Mouse (Mus musculus): Measurements from ENCODE around the gene Flt3. TPM values are rescaled to one million over a fixed set of nuclear protein-coding genes. Genes with fewer than 3 reads are reported as not detected.
A peak's percentile ranks its signal among the peaks of the same experiment; 100 is the strongest.

Gene Flt3
- total RNA-seq, 2 experiments from 2014 or later, result 14.2 to 18.3 TPM

DNA sequence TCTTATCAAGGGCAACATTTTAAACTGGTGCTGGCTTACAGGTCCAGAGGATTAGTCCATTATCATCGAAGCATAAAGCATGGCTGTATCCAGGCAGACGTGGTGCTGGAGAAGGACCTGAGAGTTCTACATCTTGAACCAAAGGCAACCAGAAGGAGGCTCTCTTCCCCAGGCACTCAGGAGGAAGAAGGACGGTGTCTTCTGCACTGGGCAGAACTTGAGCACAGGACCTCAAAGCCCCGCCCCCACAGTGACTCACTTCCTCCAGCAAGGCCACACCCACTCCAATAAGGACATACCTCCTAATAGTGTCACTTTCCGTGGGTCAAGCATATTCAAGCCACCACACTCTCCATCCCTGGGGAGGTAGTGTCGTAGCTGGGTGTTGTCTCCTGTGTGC, 10.3 kb upstream of the Flt3 start:
- 0 out of 2 replicates have a peak, but pooled peaks have one; percentile 26 for ATAC-seq (replicated peaks; ENCODE audit: poor library complexity)

- 0 out of 2 replicates have a peak, but pooled peaks have one; percentile 26 for ATAC-seq (replicated peaks; ENCODE audit: poor library complexity)
Observed at GRCm38 (mm10) chr5:147408731-147409130, 8.4 kb upstream of the Flt3 start.

- ATAC-seq (replicated peaks; ENCODE audit: poor library complexity), result no peak
Observed at GRCm38 (mm10) chr5:147406135-147406534, 5.8 kb upstream of the Flt3 start.

- peak; percentile 61 for ATAC-seq (replicated peaks; ENCODE audit: poor library complexity)
Observed at GRCm38 (mm10) chr5:147402505-147402904, 2.2 kb upstream of the Flt3 start.

DNA sequence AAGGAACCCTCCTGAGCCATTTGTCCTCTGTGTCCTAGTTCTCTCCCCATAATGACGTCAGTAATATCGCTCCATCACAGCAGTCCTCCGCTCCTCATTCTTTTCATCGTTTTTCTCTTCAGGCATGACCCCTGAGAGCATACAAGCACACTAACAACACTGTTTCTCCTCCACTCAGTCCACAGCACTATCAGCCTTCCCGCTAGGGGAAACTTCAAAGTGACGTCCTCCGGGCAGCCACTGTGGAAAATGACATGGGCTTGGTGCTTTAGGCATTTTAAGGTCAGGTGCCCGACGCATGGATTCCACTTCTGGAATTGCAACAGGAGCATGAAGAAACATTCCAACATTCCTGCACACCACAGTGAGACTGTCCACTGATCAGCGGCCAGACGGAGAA, 735 bp upstream of the Flt3 start:
- peak; percentile 21; the same call in 1 of the 2 replicates for ATAC-seq (replicated peaks; ENCODE audit: poor library complexity)

GRCm38 (mm10) chr5:147400505-147400979, 253 bp upstream of the Flt3 start:
- ATAC-seq (replicated peaks; ENCODE audit: poor library complexity), result no peak

DNA sequence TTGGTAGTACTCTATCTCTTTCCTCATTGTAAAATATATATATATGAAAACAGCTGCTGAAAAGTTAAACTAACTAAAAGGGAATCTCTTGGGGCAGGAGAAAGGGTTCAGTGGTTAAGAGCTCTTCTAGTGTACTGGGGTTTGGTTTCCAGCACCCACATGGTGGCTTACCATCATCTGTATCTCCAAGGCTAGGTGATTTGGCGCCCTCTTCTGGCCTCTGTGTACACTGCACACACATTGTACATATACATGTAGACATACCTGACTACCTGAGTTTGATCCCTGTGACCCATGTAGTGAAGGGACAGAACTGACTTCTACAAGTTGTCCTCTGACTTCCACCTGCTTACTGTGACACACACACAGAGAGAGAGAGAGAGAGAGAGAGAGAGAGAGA, 5.2 kb downstream of the Flt3 start:
- ATAC-seq (replicated peaks; ENCODE audit: poor library complexity), result no peak

DNA sequence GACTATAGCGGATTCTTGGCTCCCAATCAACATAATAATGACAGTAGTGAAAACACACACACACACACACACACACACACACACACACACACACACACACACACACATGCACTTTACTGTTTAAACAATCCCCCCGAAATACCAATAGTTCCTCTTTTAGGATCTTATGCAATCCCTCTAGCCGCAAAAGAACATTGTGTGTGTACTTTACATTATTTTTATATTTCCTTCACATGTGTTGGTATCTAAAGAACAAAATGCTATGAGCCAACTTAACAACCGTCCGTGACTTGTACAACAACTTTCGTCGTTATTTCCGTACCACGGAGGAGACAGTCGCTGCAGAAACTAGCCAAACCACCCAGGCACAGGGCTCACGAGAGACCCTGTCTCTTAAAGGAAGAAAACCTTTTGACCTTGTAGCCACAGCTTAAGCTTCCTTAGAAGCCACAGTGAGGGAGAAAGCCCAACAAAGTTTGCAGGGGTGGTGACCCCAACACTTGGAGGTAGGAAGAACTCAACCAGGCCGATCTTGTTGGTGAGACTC, 7.5 kb downstream of the Flt3 start:
- peak; percentile 67 for ATAC-seq (replicated peaks; ENCODE audit: poor library complexity)

DNA sequence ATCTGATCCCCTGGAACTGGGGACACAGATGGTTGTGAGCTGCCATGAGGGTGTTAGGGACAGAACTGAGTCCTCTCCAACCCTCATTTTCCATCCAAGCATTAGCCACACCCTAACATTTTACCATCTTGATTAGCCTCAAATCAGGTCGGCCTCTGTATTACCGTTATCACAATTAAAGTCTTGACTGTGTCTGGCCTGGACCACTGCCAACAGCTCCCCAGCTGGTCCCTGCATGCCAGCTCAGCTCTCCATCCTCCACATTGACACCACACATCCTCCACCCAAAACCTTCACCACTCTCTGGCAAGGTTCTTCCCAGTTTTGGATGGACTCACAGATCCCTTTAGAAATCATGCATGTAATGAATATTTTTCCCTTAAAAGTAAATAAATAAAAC, 9.5 kb downstream of the Flt3 start:
- ATAC-seq (replicated peaks; ENCODE audit: poor library complexity), result 0 out of 2 replicates have a peak, but pooled peaks have one; percentile 10

- ATAC-seq (replicated peaks; ENCODE audit: poor library complexity), result peak; percentile 73
Observed at GRCm38 (mm10) chr5:147389052-147389451, 11.2 kb downstream of the Flt3 start.

DNA sequence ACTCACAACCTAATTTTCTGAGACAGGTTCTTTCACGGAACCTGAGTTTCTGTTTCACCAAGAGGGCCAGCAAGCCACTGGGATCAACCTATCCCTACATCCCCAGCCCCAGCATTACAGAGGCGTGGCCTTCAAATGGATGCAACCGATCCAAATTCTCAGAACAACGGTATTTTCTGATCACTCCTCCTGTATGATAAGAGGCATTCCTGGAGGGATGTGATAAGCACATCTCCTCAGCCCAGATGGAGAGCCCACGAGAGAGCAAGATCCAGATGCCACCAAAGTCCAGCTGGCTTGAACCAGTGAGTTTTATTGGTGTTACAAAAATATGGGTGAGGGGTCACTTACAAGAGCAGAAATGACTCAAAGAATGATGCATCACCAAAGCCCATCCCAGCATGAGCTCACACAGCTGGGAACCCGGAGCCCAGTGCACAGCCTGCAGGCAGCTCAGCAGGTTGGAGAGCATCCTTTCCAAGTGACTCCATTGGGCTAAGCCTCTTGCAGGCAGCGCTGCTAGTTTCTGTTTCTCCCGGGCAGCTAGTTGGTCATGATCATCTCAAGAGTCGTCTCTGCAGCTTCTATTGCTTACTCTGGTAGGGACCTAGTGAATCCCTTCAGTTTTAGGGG, 11.8 kb downstream of the Flt3 start:
- no peak; the same call in none of the 2 replicates for ATAC-seq (replicated peaks; ENCODE audit: poor library complexity)

GRCm38 (mm10) chr5:147386865-147387264, 13.4 kb downstream of the Flt3 start:
- ATAC-seq (replicated peaks; ENCODE audit: poor library complexity), result no peak

DNA sequence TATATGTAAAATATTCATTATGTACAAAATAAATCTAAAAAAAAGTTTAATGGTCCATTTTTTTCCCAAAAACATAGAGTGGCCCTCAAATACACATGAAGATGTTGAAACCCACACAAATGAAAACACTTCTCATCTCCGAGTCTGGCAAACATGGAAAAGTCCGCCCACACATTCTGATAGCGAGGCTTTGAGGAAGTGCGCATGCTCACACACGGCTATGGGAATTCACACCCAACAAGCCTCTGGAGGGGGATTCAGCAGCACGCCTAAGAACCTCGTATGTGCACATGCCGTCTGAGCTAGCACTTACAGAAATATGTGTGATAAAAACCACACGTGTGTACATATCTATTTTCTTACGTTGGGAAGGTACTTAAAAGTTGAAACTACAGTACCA, 18.9 kb downstream of the Flt3 start:
- no peak for ATAC-seq (replicated peaks; ENCODE audit: poor library complexity)

GRCm38 (mm10) chr5:147379481-147379880, 20.8 kb downstream of the Flt3 start:
- ATAC-seq (replicated peaks; ENCODE audit: poor library complexity), result no peak

GRCm38 (mm10) chr5:147370276-147370675, 30.0 kb downstream of the Flt3 start:
- ATAC-seq (replicated peaks; ENCODE audit: poor library complexity), result no peak

DNA sequence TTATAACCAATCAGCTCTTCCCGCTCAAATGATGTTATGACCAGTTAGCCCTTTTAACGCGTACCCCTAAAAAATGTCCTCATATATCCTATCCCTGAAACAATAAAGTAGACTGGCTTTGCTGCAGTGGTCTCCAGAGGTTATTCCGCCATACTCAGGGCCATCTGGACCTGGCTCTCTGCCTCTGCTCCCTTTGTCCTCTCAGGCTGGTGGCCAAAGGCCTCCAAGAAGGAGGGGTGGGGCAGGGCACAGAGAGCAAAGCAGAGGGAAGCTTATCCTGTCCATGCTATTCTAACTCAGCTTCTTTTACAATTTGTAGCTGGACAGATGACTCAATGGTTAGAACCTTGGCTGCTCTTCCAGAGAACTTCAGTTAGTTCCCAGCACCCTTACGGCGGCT, 32.1 kb downstream of the Flt3 start:
- no peak for ATAC-seq (replicated peaks; ENCODE audit: poor library complexity)

- peak; percentile 72 for ATAC-seq (replicated peaks; ENCODE audit: poor library complexity)
Observed at GRCm38 (mm10) chr5:147365995-147366765, 34.1 kb downstream of the Flt3 start.

GRCm38 (mm10) chr5:147363054-147363453, 37.2 kb downstream of the Flt3 start:
- peak; percentile 82 for ATAC-seq (replicated peaks; ENCODE audit: poor library complexity)

DNA sequence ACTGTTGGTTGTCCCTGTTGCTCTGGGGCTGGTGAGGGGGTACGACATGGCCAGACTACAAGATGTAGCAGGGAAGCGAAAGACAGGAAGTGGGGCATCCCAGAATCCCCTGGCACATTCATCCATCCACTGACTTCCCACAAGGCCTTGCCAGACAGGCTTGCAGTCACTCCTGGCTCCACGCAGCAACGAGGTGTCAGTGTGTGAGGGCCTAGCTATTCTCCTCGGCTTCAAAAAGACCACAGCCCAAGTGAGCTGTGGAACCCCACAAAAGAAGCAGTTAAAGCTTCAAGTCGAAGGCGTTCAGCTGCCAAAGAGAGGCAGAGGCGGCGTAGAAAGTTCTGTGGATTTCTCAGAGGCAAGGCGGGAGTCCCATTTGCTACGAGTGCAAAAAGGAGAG, 41.8 kb downstream of the Flt3 start:
- no peak for ATAC-seq (replicated peaks; ENCODE audit: poor library complexity)

DNA sequence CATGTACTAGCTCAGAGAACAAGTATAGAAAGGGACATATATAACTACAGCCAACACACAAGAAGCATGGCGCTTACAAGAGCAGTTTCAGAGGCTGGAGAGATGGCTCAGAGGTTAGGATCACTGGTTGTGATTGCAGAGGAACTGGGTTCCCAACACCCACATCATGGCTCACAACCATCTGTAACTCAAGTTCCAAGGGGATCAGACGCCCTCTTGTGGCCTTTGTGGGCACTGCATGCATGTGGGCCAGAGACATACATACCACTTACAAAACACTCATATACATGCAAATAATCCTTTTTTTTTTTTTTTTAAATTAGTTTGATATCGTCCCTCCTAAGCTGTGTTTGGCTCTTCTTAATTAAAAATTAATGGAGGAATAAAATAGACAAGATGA, 42.8 kb downstream of the Flt3 start:
- peak; percentile 68 for ATAC-seq (replicated peaks; ENCODE audit: poor library complexity)

- no peak for ATAC-seq (replicated peaks; ENCODE audit: poor library complexity)
Observed at GRCm38 (mm10) chr5:147356260-147357055, 43.8 kb downstream of the Flt3 start.
